18 mouse cellular contexts compared by ENCODE assay signal in the genomic region with DNA sequence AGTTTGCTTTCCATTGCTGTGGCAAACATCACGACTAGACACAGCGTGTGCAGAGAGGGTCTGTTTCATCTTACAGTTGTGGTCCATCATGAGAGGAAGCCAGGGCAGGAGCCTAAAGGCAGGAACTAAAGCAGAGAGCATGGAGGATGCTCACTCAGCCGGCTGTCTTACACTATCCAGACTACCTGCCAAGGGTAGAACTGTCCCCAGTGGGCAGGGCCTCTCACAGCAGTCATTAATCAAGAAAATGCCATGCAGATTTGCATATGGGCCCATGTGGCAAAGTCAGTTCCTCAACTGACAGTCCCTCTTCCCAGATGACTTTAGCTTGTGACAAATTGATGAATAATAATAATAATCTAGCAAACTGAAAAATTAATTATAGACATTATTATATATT.
"Had no signal": no experiment of that assay in that cellular context is flagged by ENCODE, and none has a peak within 500 bp of the region (broad histone marks: within the 10 kb centered on the region; RNA-seq: fewer than 3 reads in every experiment).

No protein-coding gene starts in this region.

- H3K27me3 ChIP-seq: midbrain, embryonic 12.5 days; neural tube, embryonic 15.5 days had no signal

- DNase-seq: lung, adult 18-20 months; lung, embryonic 14.5 days; lung, postnatal 10 days; lung, postnatal 4 days; midbrain, embryonic 14.5 days; retina, postnatal 1 day; right cerebral cortex, adult 18-20 months; right cerebral cortex, postnatal 25 days; right cerebral cortex, postnatal 4 days; spleen, adult 18-20 months; thymus, adult 18-20 months; thymus, postnatal 25 days; thymus, postnatal 4 days had no signal

- H3K9me3 ChIP-seq: midbrain, embryonic 10.5 days; midbrain, embryonic 12.5 days; neural tube, embryonic 13.5 days; neural tube, embryonic 15.5 days had no signal

- H3K27ac ChIP-seq: midbrain, embryonic 10.5 days; midbrain, embryonic 12.5 days; neural tube, embryonic 13.5 days; neural tube, embryonic 15.5 days had no signal

- H3K36me3 ChIP-seq: midbrain, embryonic 10.5 days; midbrain, embryonic 12.5 days; neural tube, embryonic 13.5 days; neural tube, embryonic 15.5 days had no signal

- H3K4me1 ChIP-seq: midbrain, embryonic 12.5 days; neural tube, embryonic 15.5 days had no signal

- H3K4me3 ChIP-seq: midbrain, embryonic 10.5 days; midbrain, embryonic 12.5 days; myocyte; neural tube, embryonic 13.5 days; neural tube, embryonic 15.5 days had no signal
